Mouse (Mus musculus): ENCODE measurements at regions not wholly inside any gene's neighbourhood (a gene's known extent, or its start where the extent isn't known, plus 50 kb on each side); places are given as distances from the start of the nearest gene placed in this dataset.

- DNase-seq (ENCODE audit: inconsistent ontology term): no peak
Measured at GRCm38 (mm10) chr2:148506966-148507365, 63.6 kb upstream of the Cd93 start.

GRCm38 (mm10) chr2:148505651-148506050, 62.3 kb upstream of the Cd93 start:
- DNase-seq (ENCODE audit: inconsistent ontology term): no peak

GRCm38 (mm10) chr2:148503143-148503854, 59.9 kb upstream of the Cd93 start:
- DNase-seq (ENCODE audit: inconsistent ontology term): no peak

- no peak for DNase-seq (ENCODE audit: inconsistent ontology term)
Measured at GRCm38 (mm10) chr2:148502321-148502720, 59.0 kb upstream of the Cd93 start.

- DNase-seq (ENCODE audit: inconsistent ontology term): no peak
Measured at GRCm38 (mm10) chr2:148500235-148500936, 57.0 kb upstream of the Cd93 start.

- DNase-seq (ENCODE audit: inconsistent ontology term): no peak
Measured at GRCm38 (mm10) chr2:148497452-148498302, 54.3 kb upstream of the Cd93 start.

GRCm38 (mm10) chr2:148496151-148497040, 53.0 kb upstream of the Cd93 start:
- no peak for DNase-seq (ENCODE audit: inconsistent ontology term)

- DNase-seq (ENCODE audit: inconsistent ontology term): no peak
Measured at GRCm38 (mm10) chr2:148495485-148495884, 52.1 kb upstream of the Cd93 start.

GRCm38 (mm10) chr2:148493281-148493680, 49.9 kb upstream of the Cd93 start:
- no peak for DNase-seq (ENCODE audit: inconsistent ontology term)

All from Muller cell, postnatal 12 days (primary cell).